Mouse (Mus musculus): Measurements from ENCODE around the gene Katnal1. TPM values are rescaled to one million over a fixed set of nuclear protein-coding genes. Genes with fewer than 3 reads are reported as not detected.

The Katnal1 gene
- total RNA-seq, 2 experiments from 2014 or later, result 4.4 TPM

GRCm38 (mm10) chr5:148822772-148823171 is 106.3 kb downstream of the Katnal1 start:
- ATAC-seq (replicated peaks; ENCODE audit: poor library complexity, severe bottlenecking), result no peak

Other genes starting within 250 kb of the Katnal1 start
- gene Gm42791, start 65.8 kb upstream of the Katnal1 start, total RNA-seq (2014; fragmentation: Nextera tagmentation), result 4.6 TPM in 1 of 2 replicates, not detected in the other
- gene Gm42791, start 65.8 kb upstream of the Katnal1 start, total RNA-seq (2017), result 3.8 TPM in 1 of 2 replicates, not detected in the other

Data from granulocyte monocyte progenitor cell, adult 5-6 weeks (primary cell).